Mouse (Mus musculus): Measurements from ENCODE around the gene Znfx1.

Znfx1 gene

DNA sequence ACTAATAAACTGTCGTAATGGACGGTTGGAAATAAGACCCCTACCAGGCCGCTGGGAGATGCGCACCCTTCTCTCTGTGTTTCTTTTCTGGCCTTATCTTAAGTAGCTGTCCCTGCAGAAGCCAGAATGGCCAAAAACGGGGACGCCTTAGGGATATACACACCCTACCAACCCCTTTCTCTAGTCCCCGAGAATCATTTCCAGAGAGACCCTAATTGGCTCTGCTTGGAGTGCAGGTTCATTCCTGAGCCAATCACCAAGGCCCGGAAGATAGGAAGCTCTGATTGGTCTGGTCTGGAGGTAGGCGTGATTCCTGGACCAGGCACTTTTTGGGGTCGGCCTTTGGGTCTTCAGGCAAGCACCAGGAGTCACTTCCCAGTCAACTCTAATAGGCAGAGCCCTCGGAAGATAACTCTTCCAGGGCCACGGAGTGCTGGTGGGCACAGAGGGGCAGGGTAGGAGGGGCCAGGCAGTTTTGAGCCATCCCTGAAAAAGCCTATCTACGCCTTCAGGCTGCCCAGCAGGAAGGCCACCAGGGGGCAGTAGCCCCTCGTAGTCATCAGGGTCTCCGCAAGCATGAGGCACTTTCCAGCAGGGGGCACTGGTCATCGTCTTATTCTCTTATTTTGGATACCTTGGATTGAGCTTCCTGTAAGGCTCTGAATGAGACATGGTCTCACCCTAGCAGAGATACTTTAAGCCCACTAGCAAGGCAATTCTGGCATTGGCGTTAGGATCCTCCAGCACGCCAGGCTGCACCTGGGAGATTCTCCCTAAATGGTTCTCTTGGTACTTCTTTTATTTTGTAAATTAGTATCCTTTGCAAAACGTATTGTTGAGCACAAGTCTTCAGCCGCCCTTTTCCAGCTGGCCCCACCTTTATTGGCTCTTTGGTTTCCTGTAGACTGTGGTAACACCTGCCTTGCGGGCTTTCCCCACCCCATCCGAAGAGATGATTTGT is 9.1 kb upstream of the Znfx1 start:
- peak; percentile 94 for DNase-seq

GRCm38 (mm10) chr2:167071266-167071640 is 8.4 kb upstream of the Znfx1 start:
- DNase-seq: no peak

DNA sequence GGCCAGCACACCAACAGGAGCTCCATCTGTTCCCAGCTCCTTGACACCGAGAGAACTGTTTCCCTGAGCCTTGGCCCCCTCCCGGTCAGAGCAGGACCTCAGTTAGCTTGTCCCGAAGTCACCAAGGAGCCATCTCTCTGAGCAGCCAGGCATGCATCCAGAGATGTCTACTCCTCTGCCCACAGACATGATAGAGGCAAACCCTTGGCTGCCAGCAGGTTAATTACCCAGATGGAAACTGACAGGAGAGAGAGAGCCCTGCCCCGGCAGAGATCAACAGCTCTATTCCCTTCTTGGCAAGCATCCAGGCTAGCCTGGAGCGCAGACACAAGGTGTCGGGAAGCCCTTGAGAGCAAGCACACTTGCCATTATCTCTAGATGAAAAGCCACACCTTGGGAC is 7.5 kb upstream of the Znfx1 start:
- DNase-seq: no peak

DNA sequence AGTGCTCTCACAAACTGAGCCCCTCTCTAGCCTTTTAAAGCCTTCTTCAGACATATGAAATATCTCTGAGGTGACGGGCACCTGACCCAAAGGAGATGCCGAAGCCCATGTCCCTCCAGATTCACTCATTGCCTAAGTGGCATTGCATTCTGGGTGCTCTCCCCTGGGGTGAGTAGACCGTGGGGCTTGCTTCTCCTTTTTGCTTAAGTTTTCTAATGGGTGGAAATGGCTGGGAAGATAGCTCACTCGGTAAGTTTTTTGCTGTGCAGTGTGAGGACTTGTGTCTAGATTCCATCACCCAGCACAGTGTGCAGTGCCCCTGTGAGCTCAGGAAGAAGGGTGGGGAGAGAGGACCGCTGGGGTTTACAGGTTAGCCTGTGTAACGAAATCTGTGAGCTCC is 4.8 kb upstream of the Znfx1 start:
- no peak for DNase-seq

GRCm38 (mm10) chr2:167066528-167067516 is 4.0 kb upstream of the Znfx1 start:
- DNase-seq: no peak

- no peak for DNase-seq
Measured at GRCm38 (mm10) chr2:167066031-167066430, 3.2 kb upstream of the Znfx1 start.

DNA sequence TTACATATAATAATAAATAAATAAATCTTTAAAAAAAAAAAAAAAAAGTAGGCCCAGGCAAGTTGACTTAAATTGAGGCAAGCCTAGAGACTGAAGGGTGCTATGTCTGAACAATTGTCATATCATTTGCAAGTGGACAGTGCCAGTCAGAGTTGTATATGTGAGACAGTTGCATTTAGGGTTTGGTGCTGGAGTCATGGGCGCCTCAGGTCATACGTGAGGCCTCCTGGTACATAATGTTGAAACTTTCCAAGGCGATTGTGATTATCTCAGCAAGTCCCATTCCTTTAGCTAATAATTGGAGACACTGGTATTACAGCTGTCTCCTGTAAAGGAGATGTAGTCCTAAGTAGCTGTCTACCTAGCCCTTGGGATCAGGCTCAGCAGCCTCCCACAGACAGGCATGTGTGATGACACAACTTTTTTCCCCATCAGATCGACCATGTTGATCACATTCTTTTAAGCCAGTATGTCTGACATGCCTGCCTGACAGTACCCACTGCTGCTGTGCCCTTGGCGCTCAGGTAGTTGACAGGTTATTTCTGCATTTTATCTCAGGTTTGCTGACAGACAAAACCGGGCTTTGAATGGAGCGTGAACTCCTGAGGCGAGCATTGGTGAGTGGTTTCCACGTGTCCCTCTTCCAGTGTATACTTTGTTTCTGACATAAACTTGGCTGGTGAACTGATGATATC is 1.9 kb upstream of the Znfx1 start:
- DNase-seq: no peak

- DNase-seq: no peak
Measured at GRCm38 (mm10) chr2:167063906-167064496, 1.2 kb upstream of the Znfx1 start.

GRCm38 (mm10) chr2:167062497-167062911 is 311 bp downstream of the Znfx1 start:
- DNase-seq: peak; percentile 92

DNA sequence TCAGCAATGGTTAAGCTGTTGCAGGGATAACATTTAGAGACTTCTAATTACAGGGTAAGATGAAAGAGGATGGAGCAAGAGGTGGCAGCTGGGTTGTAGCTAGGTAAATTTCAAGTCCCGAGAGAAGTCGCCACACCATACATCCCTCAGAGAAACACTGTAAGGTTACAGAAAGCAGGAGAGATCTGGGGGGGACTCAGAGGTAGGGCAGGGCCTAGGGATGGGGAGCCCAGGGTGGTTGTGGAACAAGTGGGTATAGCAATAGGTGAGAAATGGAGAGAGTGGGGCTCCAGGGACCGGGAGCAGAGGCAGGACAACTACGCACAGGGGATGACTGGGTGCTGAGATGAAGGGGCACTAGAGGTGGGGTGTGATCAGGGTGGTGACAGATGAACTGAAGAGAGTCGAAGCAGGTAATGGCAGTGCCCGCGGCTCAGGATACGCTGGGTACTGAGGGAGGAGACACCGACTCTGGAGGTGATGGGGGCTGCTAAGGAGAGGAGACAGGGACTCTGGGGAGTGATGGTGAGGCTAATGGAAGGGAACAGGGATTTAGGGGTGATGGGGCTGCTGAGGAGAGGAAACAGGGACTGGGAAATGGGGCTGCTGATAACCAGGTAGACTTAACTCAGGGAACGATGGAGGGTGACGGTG is 1.3 kb downstream of the Znfx1 start:
- DNase-seq: no peak

GRCm38 (mm10) chr2:167060761-167061160 is 2.1 kb downstream of the Znfx1 start:
- DNase-seq: no peak

- DNase-seq: no peak
Measured at GRCm38 (mm10) chr2:167060360-167060759, 2.5 kb downstream of the Znfx1 start.

DNA sequence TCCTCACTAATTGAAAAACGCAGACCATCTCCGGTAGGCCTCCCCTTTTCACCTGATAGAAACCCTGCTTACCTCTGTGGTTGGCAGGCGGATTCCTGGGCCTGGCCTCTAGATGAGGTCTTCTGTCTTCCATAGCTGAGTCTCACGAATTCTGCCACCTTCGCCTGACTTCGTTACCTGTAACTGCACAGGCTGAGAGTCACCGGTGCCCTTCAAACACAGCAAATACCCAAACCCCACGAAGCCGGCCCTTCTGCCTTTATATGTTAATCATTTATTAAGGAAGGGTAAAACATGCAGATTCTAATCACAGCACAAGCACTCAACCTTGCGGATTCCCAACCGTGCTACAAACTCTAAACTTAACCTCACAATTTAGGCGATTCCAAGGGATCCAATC is 2.9 kb downstream of the Znfx1 start:
- DNase-seq: no peak

GRCm38 (mm10) chr2:167059536-167059935 is 3.3 kb downstream of the Znfx1 start:
- DNase-seq: no peak

- DNase-seq: no peak
Measured at GRCm38 (mm10) chr2:167058814-167059387, 3.9 kb downstream of the Znfx1 start.

DNA sequence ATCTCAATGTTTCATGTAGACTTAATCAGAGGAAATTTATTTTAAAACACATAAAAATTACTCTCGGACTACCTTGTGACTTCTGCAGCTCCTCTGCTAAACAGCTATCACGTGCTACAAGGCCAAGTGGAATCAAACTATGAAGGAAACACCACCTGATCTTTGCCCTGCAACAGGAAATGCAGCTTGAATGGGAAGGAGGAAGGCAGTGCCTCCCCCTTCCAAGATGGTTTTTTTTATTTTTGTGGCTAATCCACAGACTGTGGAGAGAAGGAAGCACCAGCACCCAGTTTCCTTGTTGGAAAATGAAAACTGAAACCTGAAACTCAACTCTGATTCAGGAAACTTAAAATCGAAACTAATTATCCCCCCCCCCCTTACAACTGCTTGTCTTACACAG is 4.6 kb downstream of the Znfx1 start:
- no peak for DNase-seq

- no peak for DNase-seq
Measured at GRCm38 (mm10) chr2:167056942-167057323, 5.9 kb downstream of the Znfx1 start.

DNA sequence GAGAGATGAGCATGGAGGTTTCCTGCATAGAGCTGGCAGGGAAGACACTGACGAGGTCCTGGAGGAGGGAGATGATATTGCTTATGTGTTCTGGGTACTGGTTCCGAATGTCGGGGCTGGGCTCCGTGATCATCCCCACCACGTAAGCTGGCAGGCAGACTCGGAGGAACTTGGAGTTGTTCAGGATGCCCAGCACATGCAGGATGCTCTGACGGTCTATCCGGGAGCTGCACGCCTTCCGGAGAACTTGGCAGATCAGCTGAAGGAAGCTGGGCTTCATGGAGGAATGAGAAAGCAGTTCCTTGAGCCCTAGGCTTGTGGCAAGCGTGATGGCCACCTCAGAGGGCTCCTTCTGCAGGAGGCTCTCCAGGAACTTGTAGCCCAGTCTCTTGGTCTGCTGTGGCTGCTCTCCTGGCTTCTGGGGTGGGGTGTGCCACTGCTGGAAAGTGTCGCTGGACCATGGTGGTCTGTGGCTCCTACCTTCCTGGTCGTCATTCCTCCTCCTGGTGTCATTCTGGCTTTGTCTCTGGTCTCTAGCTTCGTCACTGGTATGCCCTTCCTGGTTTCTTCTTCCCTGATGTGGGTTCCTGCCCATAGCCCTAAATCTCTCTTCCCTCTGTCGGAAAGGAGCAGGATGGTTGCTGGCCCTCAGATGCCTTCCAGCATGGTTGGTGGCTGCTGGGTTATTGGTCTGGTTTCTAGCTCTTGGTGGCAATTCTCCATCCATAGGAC is 6.4 kb downstream of the Znfx1 start:
- DNase-seq: no peak

DNA sequence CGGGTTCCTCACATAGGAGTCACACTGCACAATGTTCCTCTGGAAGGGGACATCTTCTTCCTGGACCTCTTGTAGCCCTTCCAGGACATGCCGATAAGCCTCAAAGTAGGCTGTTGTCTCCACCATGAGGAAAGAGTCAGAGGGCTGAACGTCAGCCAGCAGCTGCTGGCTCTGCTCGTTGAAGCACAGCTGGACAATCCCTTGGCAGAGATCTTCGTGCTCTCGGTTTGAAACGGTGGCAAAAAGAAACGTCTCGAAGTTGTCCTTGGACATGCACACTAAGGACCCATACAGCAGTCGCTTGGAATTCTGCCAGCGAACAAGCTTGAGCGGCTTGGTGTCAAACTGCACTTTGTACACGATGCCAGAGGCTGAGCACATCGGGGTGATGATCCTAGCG is 7.4 kb downstream of the Znfx1 start:
- no peak for DNase-seq

DNA sequence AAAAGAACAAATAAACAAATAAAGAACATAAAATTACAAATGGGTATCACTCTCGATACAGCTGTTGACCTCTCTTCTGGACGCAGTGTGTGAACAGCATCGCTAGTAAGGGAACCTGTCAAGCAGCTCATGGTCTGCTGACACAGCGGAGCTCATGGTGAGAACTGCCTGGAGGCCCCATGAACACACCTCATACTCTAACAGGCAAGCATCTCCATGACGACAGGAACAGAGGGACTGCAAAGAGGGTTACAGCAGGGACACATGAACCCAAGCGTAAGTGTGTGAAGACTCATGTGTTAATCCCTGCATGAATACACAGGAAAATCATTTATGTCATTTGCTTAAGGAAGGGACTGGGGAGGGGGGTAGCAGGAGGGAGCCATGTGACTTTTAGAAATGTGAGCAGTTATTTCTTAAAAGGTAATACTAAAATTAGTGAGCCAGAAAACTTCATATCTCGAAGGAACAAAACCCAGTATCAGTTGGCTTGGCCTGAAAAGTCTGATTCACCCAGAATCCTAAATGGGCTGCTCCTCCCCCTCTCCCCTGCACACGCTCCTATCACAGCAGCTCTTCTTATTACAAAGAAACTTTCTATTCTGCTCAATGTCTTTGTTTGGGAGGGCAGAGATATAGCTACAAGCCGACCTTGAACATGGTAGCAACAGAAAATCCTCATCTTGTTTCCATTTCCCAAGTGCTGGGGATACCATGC is 9.5 kb downstream of the Znfx1 start:
- DNase-seq: no peak

Data from right cerebral cortex, adult 18-20 months (tissue).